Mouse (Mus musculus) ES-Bruce4 (cell line): ENCODE results near the gene Cnga4. TPM values are rescaled to one million over a fixed set of nuclear protein-coding genes. Genes with fewer than 3 reads are reported as not detected.
"Not testable (repeated sequence)": the region's sequence is repeated elsewhere in the genome, so short reads cannot be mapped to it uniquely, and the experiment has no call there.

ENCODE experiments used
- H3K27ac ChIP-seq: 2 replicates; pipeline ENCODE4 v1.5.1; 2012; ENCODE audit warnings: low read length, inconsistent platforms; ENCODE audit not compliant: insufficient read depth
- H3K27me3 ChIP-seq: 2 replicates; pipeline ENCODE4 v1.6.1; 2012; ENCODE audit warnings: mild to moderate bottlenecking, low read length, inconsistent platforms; ENCODE audit not compliant: control insufficient read depth, poor library complexity, insufficient read depth, severe bottlenecking
- H3K36me3 ChIP-seq: 2 replicates; pipeline ENCODE4 v1.6.1; 2012; ENCODE audit warnings: inconsistent platforms, mild to moderate bottlenecking, low read length, moderate library complexity; ENCODE audit not compliant: control insufficient read depth, poor library complexity, insufficient read depth, severe bottlenecking
- H3K4me1 ChIP-seq: one replicate; pipeline ENCODE4 v1.8.1; 2011; ENCODE audit warnings: low read length; ENCODE audit not compliant: control insufficient read depth, insufficient read depth
- H3K4me3 ChIP-seq: 2 replicates; pipeline ENCODE4 v1.5.1; 2011; ENCODE audit warnings: low read depth, mild to moderate bottlenecking, low read length
- H3K9ac ChIP-seq: 2 replicates; pipeline ENCODE4 v1.6.1; 2012; ENCODE audit warnings: low read depth, mild to moderate bottlenecking, inconsistent platforms; ENCODE audit not compliant: poor library complexity, severe bottlenecking
- H3K9me3 ChIP-seq: replicated peaks from 2 replicates; pipeline ENCODE4 v1.6.1; 2012; ENCODE audit warnings: mild to moderate bottlenecking, low read length, inconsistent platforms; ENCODE audit not compliant: control insufficient read depth, poor library complexity, insufficient read depth, severe bottlenecking
- CTCF ChIP-seq: IDR thresholded peaks from one replicate; pipeline ENCODE4 v1.8.1; 2011; ENCODE audit warnings: low read depth, low read length
- EP300 ChIP-seq: IDR thresholded peaks from 2 replicates; pipeline ENCODE4 v1.6.1; 2011; ENCODE audit warnings: low read depth, low read length; ENCODE audit not compliant: insufficient read depth
- POLR2A ChIP-seq: IDR thresholded peaks from one replicate; pipeline ENCODE4 v1.8.1; 2011; ENCODE audit warnings: low read length; ENCODE audit not compliant: insufficient read depth
- polyA plus RNA-seq: library from polyadenylated mRNA; stranded (reverse); fragments of >200 nt; gene quantifications from 2 replicates; pipeline ENCODE4 v1.2.4, GENCODE M21; 2011; ENCODE audit warnings: low read depth; ENCODE audit not compliant: missing spikeins, insufficient read depth, insufficient read length

The Cnga4 gene
- polyA plus RNA-seq, result not detected in 2 replicates

DNA sequence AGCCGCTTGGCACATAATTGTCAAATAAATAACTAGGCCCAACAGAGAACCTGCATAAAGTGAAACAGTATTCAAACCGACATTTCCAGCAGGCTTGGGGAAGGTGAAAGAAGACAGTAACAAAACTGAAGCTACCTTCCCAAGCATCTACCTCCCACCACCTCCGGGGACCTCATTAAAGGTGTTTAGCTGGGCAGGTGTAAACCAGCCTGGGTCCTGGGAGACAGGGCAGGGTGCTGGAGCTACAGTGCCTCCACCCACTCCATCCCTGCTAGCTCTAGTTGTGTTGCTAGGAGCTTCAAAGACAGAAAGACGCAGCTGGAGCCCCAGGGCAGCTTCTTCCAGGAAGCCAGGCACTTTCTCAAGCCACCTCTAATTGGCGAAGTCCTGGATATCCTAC lies at the start of gene Cnga4:
TSS of gene Cnga4 (plus strand) at position 301 of the 400 bp plus-strand sequence.
- no peak within 1 kb of the TSS for H3K9ac ChIP-seq
- no peaks in the 10 kb centered on the region for H3K4me1 ChIP-seq
- H3K4me3 ChIP-seq, result no peak within 1 kb of the TSS
- TF ChIP-seq POLR2A, result no peak
- no peak for TF ChIP-seq EP300
- H3K27ac ChIP-seq, result no peak within 1 kb of the TSS
- no peaks in the 10 kb centered on the region for H3K9me3 ChIP-seq
- no peaks in the 10 kb centered on the region for H3K27me3 ChIP-seq
- H3K36me3 ChIP-seq, result no peaks in the 10 kb centered on the region

DNA sequence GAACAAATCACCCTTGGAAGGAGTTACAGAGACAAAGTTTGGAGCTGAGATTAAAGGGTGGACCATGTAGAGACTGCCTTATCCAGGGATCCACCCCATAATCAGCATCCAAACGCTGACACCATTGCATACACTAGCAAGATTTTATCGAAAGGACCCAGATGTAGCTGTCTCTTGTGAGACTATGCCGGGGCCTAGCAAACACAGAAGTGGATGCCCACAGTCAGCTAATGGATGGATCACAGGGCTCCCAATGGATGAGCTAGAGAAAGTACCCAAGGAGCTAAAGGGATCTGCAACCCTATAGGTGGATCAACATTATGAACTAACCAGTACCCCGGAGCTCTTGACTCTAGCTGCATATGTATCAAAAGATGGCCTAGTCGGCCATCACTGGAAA lies 48.3 kb upstream of the Cnga4 start:
- H3K4me3 ChIP-seq, H3K9ac ChIP-seq, H3K27me3 ChIP-seq, H3K9me3 ChIP-seq, H3K36me3 ChIP-seq, H3K4me1 ChIP-seq, H3K27ac ChIP-seq: not testable (repeated sequence)

DNA sequence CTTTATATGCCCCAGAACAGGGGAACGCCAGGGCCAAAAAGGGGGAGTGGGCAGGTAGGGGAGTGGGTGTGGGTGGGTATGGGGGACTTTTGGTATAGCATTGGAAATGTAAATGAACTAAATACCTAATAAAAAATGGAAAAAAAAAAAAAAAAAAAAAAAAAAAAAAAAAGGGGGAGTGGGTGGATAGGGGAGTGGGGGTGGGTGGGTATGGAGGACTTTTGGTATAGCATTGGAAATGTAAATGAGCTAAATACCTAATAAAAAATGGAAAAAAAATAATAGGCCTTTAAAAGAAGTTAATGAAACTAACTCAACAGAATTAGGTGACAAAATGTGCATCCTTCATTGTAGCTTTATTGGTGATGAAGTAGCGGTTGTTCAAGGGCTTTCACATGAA lies 47.9 kb upstream of the Cnga4 start:
- not testable (repeated sequence) for H3K9me3 ChIP-seq, H3K4me1 ChIP-seq, H3K27me3 ChIP-seq, H3K4me3 ChIP-seq, H3K27ac ChIP-seq, H3K36me3 ChIP-seq, H3K9ac ChIP-seq

DNA sequence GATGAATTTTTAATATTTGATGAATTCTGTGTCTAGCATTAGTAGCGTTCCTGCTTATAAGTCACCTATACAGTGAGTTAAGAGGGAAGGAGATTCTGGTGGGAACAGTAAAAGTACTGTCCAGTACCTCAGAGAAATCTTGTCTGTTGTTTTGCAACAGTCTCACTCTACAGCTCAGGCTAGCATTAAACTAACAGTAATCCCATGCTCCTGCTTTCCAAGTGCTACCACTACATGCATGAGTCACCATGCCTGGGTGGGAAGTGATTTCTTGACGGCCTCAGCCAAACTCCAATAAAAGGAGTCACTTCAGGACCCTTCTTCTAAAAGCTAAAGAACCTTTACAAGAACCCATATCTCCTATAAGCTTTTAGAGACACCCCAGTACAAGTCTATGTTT lies 42.7 kb upstream of the Cnga4 start:
- H3K4me1 ChIP-seq, result no peaks in the 10 kb centered on the region

GRCm38 (mm10) chr7:105367268-105367667 lies 37.1 kb upstream of the Cnga4 start:
- Histone ChIP-seq H3K36me3 (peaks cover 2% of the 10 kb centered on the region; the same call in 1 of the 2 replicates), H3K9me3 (no peaks in the 10 kb centered on the region), H3K27me3 (no peaks in the 10 kb centered on the region), H3K4me3 (no peak overlapping the region), H3K4me1 (no peaks in the 10 kb centered on the region), H3K27ac (no peak overlapping the region), H3K9ac (no peak overlapping the region)
- no peak for TF ChIP-seq EP300
- TF ChIP-seq CTCF, result no peak
- TF ChIP-seq POLR2A, result no peak

More for the DNA sequence above, 42.7 kb upstream of the Cnga4 start:
- Histone ChIP-seq H3K4me3 (no peak overlapping the region), H3K9ac (no peak overlapping the region), H3K27me3 (no peaks in the 10 kb centered on the region), H3K27ac (no peak overlapping the region), H3K9me3 (no peaks in the 10 kb centered on the region), H3K36me3 (no peaks in the 10 kb centered on the region)
- no peak for TF ChIP-seq POLR2A
- TF ChIP-seq CTCF, result no peak
- no peak for TF ChIP-seq EP300

- Histone ChIP-seq H3K36me3 (peaks cover 2% of the 10 kb centered on the region; the same call in 1 of the 2 replicates), H3K27me3 (no peaks in the 10 kb centered on the region), H3K9me3 (no peaks in the 10 kb centered on the region), H3K9ac (no peak within 1 kb of the TSS), H3K4me1 (no peaks in the 10 kb centered on the region), H3K27ac (no peak within 1 kb of the TSS), H3K4me3 (no peak within 1 kb of the TSS)
- TF ChIP-seq EP300, result no peak
- TF ChIP-seq POLR2A, result no peak
- TF ChIP-seq CTCF, result no peak
Observed at GRCm38 (mm10) chr7:105367930-105368329, 36.4 kb upstream of the Cnga4 start, which contains the start of gene Olfr692. TSS of gene Olfr692 (plus strand) at chr7:105368230.

- H3K36me3 ChIP-seq, result peaks cover 2% of the 10 kb centered on the region; the same call in 1 of the 2 replicates
- TF ChIP-seq CTCF (no peak), EP300 (no peak), POLR2A (no peak)
- H3K9me3 ChIP-seq, result no peaks in the 10 kb centered on the region
- H3K9ac ChIP-seq, result no peak overlapping the region
- H3K27me3 ChIP-seq, result no peaks in the 10 kb centered on the region
- H3K4me1 ChIP-seq, result no peaks in the 10 kb centered on the region
- H3K4me3 ChIP-seq, result no peak overlapping the region
- H3K27ac ChIP-seq, result no peak overlapping the region
Observed at GRCm38 (mm10) chr7:105368521-105368920, 35.8 kb upstream of the Cnga4 start.
